Mouse (Mus musculus): Measurements from ENCODE around the gene Zc3h10. TPM values are rescaled to one million over a fixed set of nuclear protein-coding genes. Genes with fewer than 3 reads are reported as not detected.

Zc3h10 gene
- polyA plus RNA-seq, 1 experiment from 2014 or later = 8.5 TPM

- Histone ChIP-seq H3K36me3 (ENCODE audit: control insufficient read depth, insufficient read depth, low read length) (peaks cover 2% of the 10 kb centered on the region; the same call in 1 of the 2 replicates), H3K4me3 (ENCODE audit: low read depth, low read length) (no peak overlapping the region), H3K9me3 (ENCODE audit: control insufficient read depth, low read length) (no peaks in the 10 kb centered on the region), H3K4me2 (replicated peaks; ENCODE audit: low read depth) (peak overlapping the region; percentile 8; the same call in 1 of the 2 replicates), H3K4me1 (replicated peaks; ENCODE audit: control insufficient read depth, insufficient read depth) (0 out of 2 replicates have a peak, but pooled peaks cover 7% of the 10 kb centered on the region), H3K27ac (replicated peaks) (peak overlapping the region; percentile 82), H3K27me3 (ENCODE audit: control insufficient read depth, insufficient read depth, low read length) (no peaks in the 10 kb centered on the region), H3K9ac (ENCODE audit: low read length) (no peak overlapping the region; the same call in 1 of the 2 replicates)
- 8% methylated on average over 4 of the region's 4 CpGs for WGBS
- peak; percentile 68 for ATAC-seq (ENCODE audit: low FRiP score, low TSS enrichment)
- DNase-seq (ENCODE audit: low spot score) = peak; percentile 90
- TF ChIP-seq EP300 (optimal IDR thresholded peaks at IDR 0.05) (peak; percentile 59), CTCF (IDR thresholded peaks at IDR 0.05; ENCODE audit: low read depth) (no peak)
Observed at GRCm38 (mm10) chr10:128584386-128584785, 36.8 kb upstream of the Zc3h10 start.

GRCm38 (mm10) chr10:128583644-128584043, 36.1 kb upstream of the Zc3h10 start:
- 26% methylated on average over 7 of the region's 7 CpGs for WGBS
- TF ChIP-seq EP300 (optimal IDR thresholded peaks at IDR 0.05) = no peak
- TF ChIP-seq CTCF (IDR thresholded peaks at IDR 0.05; ENCODE audit: low read depth) = no peak
- ATAC-seq (ENCODE audit: low FRiP score, low TSS enrichment) (peak; percentile 72), DNase-seq (ENCODE audit: low spot score) (peak; percentile 80)
- H3K27ac ChIP-seq (replicated peaks) = peak overlapping the region; percentile 82
- peak overlapping the region; percentile 27; the same call in 1 of the 2 replicates for H3K9ac ChIP-seq (ENCODE audit: low read length)
- no peak overlapping the region for H3K4me3 ChIP-seq (ENCODE audit: low read depth, low read length)
- H3K4me1 ChIP-seq (replicated peaks; ENCODE audit: control insufficient read depth, insufficient read depth) = 0 out of 2 replicates have a peak, but pooled peaks cover 7% of the 10 kb centered on the region
- H3K9me3 ChIP-seq (ENCODE audit: control insufficient read depth, low read length) = no peaks in the 10 kb centered on the region
- peaks cover 2% of the 10 kb centered on the region; the same call in 1 of the 2 replicates for H3K36me3 ChIP-seq (ENCODE audit: control insufficient read depth, insufficient read depth, low read length)
- H3K27me3 ChIP-seq (ENCODE audit: control insufficient read depth, insufficient read depth, low read length) = no peaks in the 10 kb centered on the region
- H3K4me2 ChIP-seq (replicated peaks; ENCODE audit: low read depth) = peak overlapping the region; percentile 8; the same call in 1 of the 2 replicates

- Histone ChIP-seq H3K4me2 (replicated peaks; ENCODE audit: low read depth) (no peak overlapping the region), H3K27me3 (ENCODE audit: control insufficient read depth, insufficient read depth, low read length) (no peaks in the 10 kb centered on the region), H3K36me3 (ENCODE audit: control insufficient read depth, insufficient read depth, low read length) (peaks cover 2% of the 10 kb centered on the region; the same call in 1 of the 2 replicates), H3K9ac (ENCODE audit: low read length) (no peak overlapping the region), H3K9me3 (ENCODE audit: control insufficient read depth, low read length) (no peaks in the 10 kb centered on the region), H3K4me1 (replicated peaks; ENCODE audit: control insufficient read depth, insufficient read depth) (0 out of 2 replicates have a peak, but pooled peaks cover 7% of the 10 kb centered on the region), H3K4me3 (ENCODE audit: low read depth, low read length) (no peak overlapping the region), H3K27ac (replicated peaks) (peak overlapping the region; percentile 15; the same call in 1 of the 2 replicates)
- WGBS = 85% methylated on average over 4 of the region's 4 CpGs
- ATAC-seq (ENCODE audit: low FRiP score, low TSS enrichment) (no peak), DNase-seq (ENCODE audit: low spot score) (no peak)
- TF ChIP-seq EP300 (optimal IDR thresholded peaks at IDR 0.05) (no peak), CTCF (IDR thresholded peaks at IDR 0.05; ENCODE audit: low read depth) (no peak)
Observed at GRCm38 (mm10) chr10:128579731-128580130, 32.2 kb upstream of the Zc3h10 start.

- no peak overlapping the region for H3K4me2 ChIP-seq (replicated peaks; ENCODE audit: low read depth)
- no peaks in the 10 kb centered on the region for H3K9me3 ChIP-seq (ENCODE audit: control insufficient read depth, low read length)
- H3K27ac ChIP-seq (replicated peaks) = peak overlapping the region; percentile 15
- DNase-seq (ENCODE audit: low spot score) = peak; percentile 71
- peak; percentile 78 for ATAC-seq (ENCODE audit: low FRiP score, low TSS enrichment)
- peaks cover 2% of the 10 kb centered on the region; the same call in 1 of the 2 replicates for H3K36me3 ChIP-seq (ENCODE audit: control insufficient read depth, insufficient read depth, low read length)
- no peak overlapping the region for H3K4me3 ChIP-seq (ENCODE audit: low read depth, low read length)
- 0 out of 2 replicates have a peak, but pooled peaks cover 7% of the 10 kb centered on the region for H3K4me1 ChIP-seq (replicated peaks; ENCODE audit: control insufficient read depth, insufficient read depth)
- TF ChIP-seq EP300 (optimal IDR thresholded peaks at IDR 0.05) (no peak), CTCF (IDR thresholded peaks at IDR 0.05; ENCODE audit: low read depth) (no peak)
- no peak overlapping the region for H3K9ac ChIP-seq (ENCODE audit: low read length)
- WGBS = 48% methylated on average over 3 of the region's 3 CpGs
- no peaks in the 10 kb centered on the region for H3K27me3 ChIP-seq (ENCODE audit: control insufficient read depth, insufficient read depth, low read length)
Observed at GRCm38 (mm10) chr10:128579298-128579697, 31.7 kb upstream of the Zc3h10 start.

- H3K4me2 ChIP-seq (replicated peaks; ENCODE audit: low read depth) = no peak overlapping the region
- peaks cover 2% of the 10 kb centered on the region; the same call in 1 of the 2 replicates for H3K36me3 ChIP-seq (ENCODE audit: control insufficient read depth, insufficient read depth, low read length)
- DNase-seq (ENCODE audit: low spot score) (no peak), ATAC-seq (ENCODE audit: low FRiP score, low TSS enrichment) (no peak)
- WGBS = 65% methylated on average over 11 of the region's 11 CpGs
- TF ChIP-seq CTCF (IDR thresholded peaks at IDR 0.05; ENCODE audit: low read depth) (no peak), EP300 (optimal IDR thresholded peaks at IDR 0.05) (no peak)
- no peak overlapping the region for H3K27ac ChIP-seq (replicated peaks)
- H3K9me3 ChIP-seq (ENCODE audit: control insufficient read depth, low read length) = no peaks in the 10 kb centered on the region
- H3K4me1 ChIP-seq (replicated peaks; ENCODE audit: control insufficient read depth, insufficient read depth) = no peaks in the 10 kb centered on the region
- no peak overlapping the region for H3K9ac ChIP-seq (ENCODE audit: low read length)
- no peak overlapping the region for H3K4me3 ChIP-seq (ENCODE audit: low read depth, low read length)
- no peaks in the 10 kb centered on the region for H3K27me3 ChIP-seq (ENCODE audit: control insufficient read depth, insufficient read depth, low read length)
Observed at GRCm38 (mm10) chr10:128578330-128578729, 30.8 kb upstream of the Zc3h10 start.

- TF ChIP-seq EP300 (optimal IDR thresholded peaks at IDR 0.05) (no peak), CTCF (IDR thresholded peaks at IDR 0.05; ENCODE audit: low read depth) (peak; percentile 65)
- Histone ChIP-seq H3K4me2 (replicated peaks; ENCODE audit: low read depth) (no peak overlapping the region), H3K27me3 (ENCODE audit: control insufficient read depth, insufficient read depth, low read length) (no peaks in the 10 kb centered on the region), H3K9ac (ENCODE audit: low read length) (no peak overlapping the region), H3K36me3 (ENCODE audit: control insufficient read depth, insufficient read depth, low read length) (peaks cover under 1% of the 10 kb centered on the region), H3K9me3 (ENCODE audit: control insufficient read depth, low read length) (no peaks in the 10 kb centered on the region), H3K27ac (replicated peaks) (no peak overlapping the region), H3K4me3 (ENCODE audit: low read depth, low read length) (no peak overlapping the region), H3K4me1 (replicated peaks; ENCODE audit: control insufficient read depth, insufficient read depth) (no peaks in the 10 kb centered on the region)
- WGBS = 97% methylated on average over 2 of the region's 2 CpGs
- DNase-seq (ENCODE audit: low spot score) (no peak), ATAC-seq (ENCODE audit: low FRiP score, low TSS enrichment) (no peak)
Observed at GRCm38 (mm10) chr10:128575063-128575462, 27.5 kb upstream of the Zc3h10 start.

Measured in stomach, postnatal 0 days (tissue).